Mouse (Mus musculus): ENCODE data around the gene Mapk8.

Gene Mapk8

GRCm38 (mm10) chr14:33347738-33348137, 99.2 kb downstream of the Mapk8 start:
- peak; percentile 76 for DNase-seq

- peak; percentile 71 for DNase-seq
These were observed 100.4 kb downstream of the Mapk8 start for GRCm38 (mm10) chr14:33346546-33346945.

GRCm38 (mm10) chr14:33343131-33343725, 103.7 kb downstream of the Mapk8 start:
- no peak for DNase-seq

GRCm38 (mm10) chr14:33338684-33339083, 108.3 kb downstream of the Mapk8 start:
- no peak for DNase-seq

GRCm38 (mm10) chr14:33335733-33336132, 111.2 kb downstream of the Mapk8 start:
- DNase-seq = no peak

GRCm38 (mm10) chr14:33334402-33334801, 112.6 kb downstream of the Mapk8 start:
- DNase-seq = no peak

GRCm38 (mm10) chr14:33333833-33334232, 113.1 kb downstream of the Mapk8 start:
- DNase-seq = peak; percentile 51

- no peak for DNase-seq
These were observed 115.3 kb downstream of the Mapk8 start for GRCm38 (mm10) chr14:33331627-33332026.

GRCm38 (mm10) chr14:33330986-33331385, 116.0 kb downstream of the Mapk8 start:
- no peak for DNase-seq

- no peak for DNase-seq
These were observed 117.6 kb downstream of the Mapk8 start for GRCm38 (mm10) chr14:33329297-33329805.

- no peak for DNase-seq
These were observed 118.6 kb downstream of the Mapk8 start for GRCm38 (mm10) chr14:33328369-33328768.

Data from lung, postnatal 36 days (tissue).